Mouse (Mus musculus): ENCODE results near the gene Krt7. TPM values are rescaled to one million over a fixed set of nuclear protein-coding genes. Genes with fewer than 3 reads are reported as not detected.

Krt7 gene
- total RNA-seq, 1 experiment: 14.1 TPM

DNA sequence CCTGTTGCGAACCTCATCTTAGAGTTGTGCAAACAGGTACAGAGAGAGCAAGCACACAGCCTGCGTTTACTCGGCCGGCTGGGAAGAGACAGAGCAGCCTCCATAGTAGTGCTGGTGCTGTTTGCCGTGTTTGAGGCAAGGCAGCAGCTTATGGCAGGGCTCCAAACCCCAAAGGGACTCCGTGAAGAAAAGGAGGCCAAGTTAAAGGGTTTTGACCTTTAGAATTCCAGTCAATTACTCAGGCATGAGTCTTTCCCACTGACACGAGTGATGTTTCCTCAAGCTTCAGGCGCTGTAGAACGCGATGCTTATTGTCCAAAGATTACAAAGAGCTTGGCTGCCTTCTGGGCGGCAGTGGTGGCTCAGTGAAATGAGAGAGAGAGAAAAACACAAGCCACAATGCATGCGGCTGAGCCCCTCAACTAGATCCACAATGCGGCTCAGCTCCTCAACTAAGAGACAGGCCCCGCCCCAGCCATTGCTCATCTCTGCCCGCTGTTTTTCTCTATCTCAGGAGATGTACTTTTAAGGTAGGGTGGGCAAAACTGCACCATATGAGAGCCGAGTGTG lies 47.6 kb downstream of the Krt7 start:
- Histone ChIP-seq H3K27ac (ENCODE audit: insufficient read depth, low read depth, low read length, poor library complexity, severe bottlenecking) (no peak overlapping the region), H3K9me3 (ENCODE audit: control insufficient read depth, insufficient read depth, low read depth, low read length) (no peaks in the 10 kb centered on the region), H3K4me3 (ENCODE audit: insufficient read depth in 1 of 2, low read depth in 1 of 2, low read length in 2 of 2, poor library complexity in 1 of 2, severe bottlenecking in 1 of 2) (no peak overlapping the region), H3K9ac (ENCODE audit: insufficient read depth, low read depth, low read length, poor library complexity, severe bottlenecking) (no peak overlapping the region), H3K4me1 (ENCODE audit: control insufficient read depth in 2 of 2, insufficient read depth in 2 of 2, low read length in 2 of 2, poor library complexity in 1 of 2) (no peaks in the 10 kb centered on the region; a peak in 1 of 4 replicates), H3K36me3 (ENCODE audit: control insufficient read depth, insufficient read depth, low read length, poor library complexity, severe bottlenecking) (no peaks in the 10 kb centered on the region)
- TF ChIP-seq HCFC1 (IDR thresholded peaks at IDR 0.05; ENCODE audit: borderline replicate concordance, insufficient read depth, low read length) (no peak), MAFK (IDR thresholded peaks at IDR 0.05; ENCODE audit: insufficient read depth, low read depth, low read length) (no peak), CHD2 (IDR thresholded peaks at IDR 0.05; ENCODE audit: low read depth, low read length) (no peak), ZNF384 (IDR thresholded peaks at IDR 0.05; ENCODE audit: low read depth, low read length) (no peak), ZC3H11A (IDR thresholded peaks at IDR 0.05; ENCODE audit: borderline replicate concordance, low read depth, low read length) (no peak)
- in situ Hi-C loops (cut with MboI; ENCODE audit: low sequenced_read_pairs in 2 of 2, unreplicated experiment in 2 of 2): no loop called here
- no peak for DNase-seq (ENCODE audit: low read depth, low spot score)

DNA sequence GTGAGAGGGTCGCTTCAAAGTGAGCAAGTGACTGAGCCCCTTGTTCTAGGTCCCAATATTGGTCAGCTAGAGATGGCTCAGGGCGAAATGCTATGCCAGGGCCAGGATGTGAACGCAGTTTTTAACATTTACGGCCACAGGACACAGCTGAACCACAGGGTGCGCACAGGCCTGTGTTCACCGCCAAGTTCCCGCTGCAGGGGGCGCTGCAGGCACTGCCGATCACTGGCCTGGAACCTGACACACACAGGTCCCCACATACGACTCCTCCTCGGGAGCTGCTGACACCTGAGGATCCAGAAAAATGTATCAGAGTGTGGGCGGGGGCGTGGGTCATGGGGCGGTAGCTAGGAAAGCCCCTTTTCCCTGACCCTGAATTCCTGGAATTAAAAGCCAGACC lies 48.4 kb downstream of the Krt7 start:
- in situ Hi-C loops (cut with MboI; ENCODE audit: low sequenced_read_pairs in 2 of 2, unreplicated experiment in 2 of 2): no loop called here
- no peaks in the 10 kb centered on the region for H3K36me3 ChIP-seq (ENCODE audit: control insufficient read depth, insufficient read depth, low read length, poor library complexity, severe bottlenecking)
- H3K4me1 ChIP-seq (ENCODE audit: control insufficient read depth in 2 of 2, insufficient read depth in 2 of 2, low read length in 2 of 2, poor library complexity in 1 of 2): no peaks in the 10 kb centered on the region; a peak in 1 of 4 replicates
- H3K9ac ChIP-seq (ENCODE audit: insufficient read depth, low read depth, low read length, poor library complexity, severe bottlenecking): no peak overlapping the region
- TF ChIP-seq HCFC1 (IDR thresholded peaks at IDR 0.05; ENCODE audit: borderline replicate concordance, insufficient read depth, low read length) (no peak), MAFK (IDR thresholded peaks at IDR 0.05; ENCODE audit: insufficient read depth, low read depth, low read length) (no peak)
- no peak for DNase-seq (ENCODE audit: low read depth, low spot score)
- H3K27ac ChIP-seq (ENCODE audit: insufficient read depth, low read depth, low read length, poor library complexity, severe bottlenecking): no peak overlapping the region
- H3K9me3 ChIP-seq (ENCODE audit: control insufficient read depth, insufficient read depth, low read depth, low read length): no peaks in the 10 kb centered on the region
- no peak overlapping the region for H3K4me3 ChIP-seq (ENCODE audit: insufficient read depth in 1 of 2, low read depth in 1 of 2, low read length in 2 of 2, poor library complexity in 1 of 2, severe bottlenecking in 1 of 2)

DNA sequence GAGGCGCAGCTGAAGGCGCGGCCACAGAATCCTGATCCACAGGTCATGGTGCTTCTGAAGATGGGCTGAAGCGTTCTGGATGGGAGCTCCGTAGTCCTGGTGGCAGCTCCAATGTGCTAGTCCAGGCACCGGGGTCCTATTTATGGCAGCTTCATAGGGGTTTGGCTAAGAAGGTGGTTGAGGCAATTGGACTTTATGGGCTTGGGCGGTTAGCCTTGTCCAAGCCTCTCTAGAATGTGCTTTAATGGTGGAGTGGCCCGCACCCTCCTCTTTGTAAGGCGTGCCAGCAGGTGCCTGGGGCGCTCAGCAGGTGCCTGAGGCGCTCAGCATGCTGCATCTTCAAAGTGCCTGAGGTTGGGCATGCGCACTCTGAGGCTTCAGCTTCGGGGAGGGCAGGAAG lies 52.8 kb downstream of the Krt7 start, which contains the start of gene Krt81:
Gene Krt81, minus strand, starts transcription at position 101 of the 400 bp plus-strand sequence.
- no peak within 1 kb of the TSS for H3K27ac ChIP-seq (ENCODE audit: insufficient read depth, low read depth, low read length, poor library complexity, severe bottlenecking)
- no peaks in the 10 kb centered on the region for H3K9me3 ChIP-seq (ENCODE audit: control insufficient read depth, insufficient read depth, low read depth, low read length)
- in situ Hi-C loops (cut with MboI; ENCODE audit: low sequenced_read_pairs in 2 of 2, unreplicated experiment in 2 of 2): no loop called here

GRCm38 (mm10) chr15:101469093-101469492 lies 58.2 kb downstream of the Krt7 start:
- in situ Hi-C loops (cut with MboI; ENCODE audit: low sequenced_read_pairs in 2 of 2, unreplicated experiment in 2 of 2): no loop called here

More for the DNA sequence above, 52.8 kb downstream of the Krt7 start, which contains the start of gene Krt81:
- no peak for DNase-seq (ENCODE audit: low read depth, low spot score)
- H3K36me3 ChIP-seq (ENCODE audit: control insufficient read depth, insufficient read depth, low read length, poor library complexity, severe bottlenecking): no peaks in the 10 kb centered on the region
- H3K4me1 ChIP-seq (ENCODE audit: control insufficient read depth in 2 of 2, insufficient read depth in 2 of 2, low read length in 2 of 2, poor library complexity in 1 of 2): no peaks in the 10 kb centered on the region; a peak in 1 of 4 replicates
- no peak within 1 kb of the TSS for H3K4me3 ChIP-seq (ENCODE audit: insufficient read depth in 1 of 2, low read depth in 1 of 2, low read length in 2 of 2, poor library complexity in 1 of 2, severe bottlenecking in 1 of 2)
- TF ChIP-seq MAFK (IDR thresholded peaks at IDR 0.05; ENCODE audit: insufficient read depth, low read depth, low read length): no peak
- TF ChIP-seq ZNF384 (IDR thresholded peaks at IDR 0.05; ENCODE audit: low read depth, low read length): no peak
- TF ChIP-seq ZC3H11A (IDR thresholded peaks at IDR 0.05; ENCODE audit: borderline replicate concordance, low read depth, low read length): no peak
- no peak within 1 kb of the TSS for H3K9ac ChIP-seq (ENCODE audit: insufficient read depth, low read depth, low read length, poor library complexity, severe bottlenecking)

GRCm38 (mm10) chr15:101472952-101473528 lies 62.2 kb downstream of the Krt7 start, which contains the start of gene Krt86:
Gene Krt86, plus strand, starts transcription at chr15:101473478.
- in situ Hi-C loops (cut with MboI; ENCODE audit: low sequenced_read_pairs in 2 of 2, unreplicated experiment in 2 of 2): no loop called here

More at GRCm38 (mm10) chr15:101469093-101469492, 58.2 kb downstream of the Krt7 start:
- DNase-seq (ENCODE audit: low read depth, low spot score): no peak
- Histone ChIP-seq H3K9ac (ENCODE audit: insufficient read depth, low read depth, low read length, poor library complexity, severe bottlenecking) (no peak overlapping the region), H3K4me3 (ENCODE audit: insufficient read depth in 1 of 2, low read depth in 1 of 2, low read length in 2 of 2, poor library complexity in 1 of 2, severe bottlenecking in 1 of 2) (no peak overlapping the region), H3K27ac (ENCODE audit: insufficient read depth, low read depth, low read length, poor library complexity, severe bottlenecking) (no peak overlapping the region), H3K9me3 (ENCODE audit: control insufficient read depth, insufficient read depth, low read depth, low read length) (no peaks in the 10 kb centered on the region), H3K36me3 (ENCODE audit: control insufficient read depth, insufficient read depth, low read length, poor library complexity, severe bottlenecking) (no peaks in the 10 kb centered on the region), H3K4me1 (ENCODE audit: control insufficient read depth in 2 of 2, insufficient read depth in 2 of 2, low read length in 2 of 2, poor library complexity in 1 of 2) (no peaks in the 10 kb centered on the region)
- no peak for TF ChIP-seq HCFC1 (IDR thresholded peaks at IDR 0.05; ENCODE audit: borderline replicate concordance, insufficient read depth, low read length)

More at GRCm38 (mm10) chr15:101472952-101473528, 62.2 kb downstream of the Krt7 start, which contains the start of gene Krt86:
- peak; percentile 48 for DNase-seq (ENCODE audit: low read depth, low spot score)
- H3K27ac ChIP-seq (ENCODE audit: insufficient read depth, low read depth, low read length, poor library complexity, severe bottlenecking): no peak within 1 kb of the TSS
- no peak within 1 kb of the TSS for H3K4me3 ChIP-seq (ENCODE audit: insufficient read depth in 1 of 2, low read depth in 1 of 2, low read length in 2 of 2, poor library complexity in 1 of 2, severe bottlenecking in 1 of 2)
- no peak for TF ChIP-seq ZC3H11A (IDR thresholded peaks at IDR 0.05; ENCODE audit: borderline replicate concordance, low read depth, low read length)
- peak; percentile 79; the same call in 1 of the 2 replicates for TF ChIP-seq ZNF384 (IDR thresholded peaks at IDR 0.05; ENCODE audit: low read depth, low read length)
- H3K9ac ChIP-seq (ENCODE audit: insufficient read depth, low read depth, low read length, poor library complexity, severe bottlenecking): no peak within 1 kb of the TSS
- no peaks in the 10 kb centered on the region for H3K4me1 ChIP-seq (ENCODE audit: control insufficient read depth in 2 of 2, insufficient read depth in 2 of 2, low read length in 2 of 2, poor library complexity in 1 of 2)
- no peaks in the 10 kb centered on the region for H3K36me3 ChIP-seq (ENCODE audit: control insufficient read depth, insufficient read depth, low read length, poor library complexity, severe bottlenecking)
- H3K9me3 ChIP-seq (ENCODE audit: control insufficient read depth, insufficient read depth, low read depth, low read length): no peaks in the 10 kb centered on the region
